Comparison of ENCODE assay signal across 9 mouse cellular contexts in genomic region chr16:29034053-29034794, GRCm38 (mm10).
DNase-seq lines count a peak whose midpoint lies in the region; ATAC-seq lines count a peak whose summit lies in the region.
"Had no signal": no experiment of that assay in that cellular context is flagged by ENCODE, and none has a peak within 500 bp of the region (broad histone marks: within the 10 kb centered on the region; RNA-seq: fewer than 3 reads in every experiment).

No protein-coding gene starts in this region.

- H3K4me1 ChIP-seq in heart, embryonic 14.5 days (ENCODE audit: control insufficient read depth in 2 of 2, insufficient read depth in 2 of 2, low read length in 2 of 2), result no peaks in the 10 kb centered on the region
- H3K4me1 ChIP-seq in hindbrain, embryonic 14.5 days (replicated peaks; ENCODE audit: control insufficient read depth, insufficient read depth, low read length), result peaks cover 17% of the 10 kb centered on the region

- no peak overlapping the region for H3K4me3 ChIP-seq in heart, embryonic 14.5 days (ENCODE audit: control insufficient read depth in 1 of 2, insufficient read depth in 1 of 2, low read depth in 1 of 2, low read length in 2 of 2)
- no peak overlapping the region for H3K4me3 ChIP-seq in hindbrain, embryonic 14.5 days (replicated peaks; ENCODE audit: low read length)

- ATAC-seq in heart, embryonic 14.5 days (ENCODE audit: insufficient number of reproducible peaks, insufficient read depth, low FRiP score, low read depth), result no peak
- peak; percentile 80 for ATAC-seq in hindbrain, embryonic 14.5 days (ENCODE audit: low FRiP score)
- no peak for ATAC-seq in granulocyte monocyte progenitor cell, adult 5-6 weeks (replicated peaks; ENCODE audit: poor library complexity, severe bottlenecking)
- ATAC-seq: intestine, postnatal 0 days had no signal

- H3K9ac ChIP-seq in heart, embryonic 14.5 days (ENCODE audit: low read length), result no peak overlapping the region
- H3K9ac ChIP-seq in hindbrain, embryonic 14.5 days, result 0 out of 2 replicates have a peak overlapping the region, but pooled peaks have one; percentile 4

- 0 out of 2 replicates have a peak overlapping the region, but pooled peaks have one; percentile 13 for H3K4me2 ChIP-seq in heart, embryonic 14.5 days (ENCODE audit: low read length)
- peak overlapping the region; percentile 42 for H3K4me2 ChIP-seq in hindbrain, embryonic 14.5 days (replicated peaks)

- no peaks in the 10 kb centered on the region for H3K36me3 ChIP-seq in heart, embryonic 14.5 days (ENCODE audit: control insufficient read depth, insufficient read depth, low read length)
- H3K36me3 ChIP-seq in hindbrain, embryonic 14.5 days (replicated peaks; ENCODE audit: control insufficient read depth, insufficient read depth), result no peaks in the 10 kb centered on the region

- WGBS in heart, embryonic 14.5 days, result 35% methylated on average over 16 of the region's 16 CpGs
- WGBS in hindbrain, embryonic 14.5 days, result 22% methylated on average over 16 of the region's 16 CpGs

- H3K9me3 ChIP-seq in heart, embryonic 14.5 days (ENCODE audit: control insufficient read depth, low read length), result no peaks in the 10 kb centered on the region
- no peaks in the 10 kb centered on the region for H3K9me3 ChIP-seq in hindbrain, embryonic 14.5 days (ENCODE audit: control insufficient read depth, low read length)

- no peak overlapping the region for H3K27ac ChIP-seq in heart, embryonic 14.5 days (replicated peaks in 1 of 2; ENCODE audit: control insufficient read depth in 1 of 2, insufficient read depth in 1 of 2, low read depth in 2 of 2, low read length in 2 of 2)
- peak overlapping the region; percentile 45 for H3K27ac ChIP-seq in hindbrain, embryonic 14.5 days

- DNase-seq in heart, postnatal 4 days, result no peak
- DNase-seq in embryo, embryonic 10 days (ENCODE audit: low spot score), result peak; percentile 25
- peak; percentile 44 for DNase-seq in hindbrain, embryonic 14.5 days (ENCODE audit: low spot score)
- DNase-seq in retina, postnatal 1 day, result peak; percentile 72
- DNase-seq in layer of hippocampus, postnatal 14 days (ENCODE audit: low spot score in 2 of 2), result no peak
- no peak for DNase-seq in adrenal gland, postnatal 4 days (ENCODE audit: low spot score in 2 of 2)

- no peaks in the 10 kb centered on the region for H3K27me3 ChIP-seq in heart, embryonic 14.5 days (ENCODE audit: control insufficient read depth, insufficient read depth, low read length)
- no peaks in the 10 kb centered on the region for H3K27me3 ChIP-seq in hindbrain, embryonic 14.5 days (ENCODE audit: control insufficient read depth, insufficient read depth, low read length)

Comparison
In these comparisons a context has a peak if more than half of its experiments do, and no peak if none do; other contexts are left out.
1. DNase-seq: peak in embryo, embryonic 10 days (single experiment), hindbrain, embryonic 14.5 days (single experiment) and retina, postnatal 1 day (single experiment); none in heart, postnatal 4 days (single experiment), layer of hippocampus, postnatal 14 days (0 of 2) and adrenal gland, postnatal 4 days (0 of 2).